Mouse (Mus musculus): ENCODE data around the gene N4bp1. TPM values are rescaled to one million over a fixed set of nuclear protein-coding genes. Genes with fewer than 3 reads are reported as not detected.

The N4bp1 gene
- polyA plus RNA-seq, 1 experiment from 2014 or later = 5.4 TPM

DNA sequence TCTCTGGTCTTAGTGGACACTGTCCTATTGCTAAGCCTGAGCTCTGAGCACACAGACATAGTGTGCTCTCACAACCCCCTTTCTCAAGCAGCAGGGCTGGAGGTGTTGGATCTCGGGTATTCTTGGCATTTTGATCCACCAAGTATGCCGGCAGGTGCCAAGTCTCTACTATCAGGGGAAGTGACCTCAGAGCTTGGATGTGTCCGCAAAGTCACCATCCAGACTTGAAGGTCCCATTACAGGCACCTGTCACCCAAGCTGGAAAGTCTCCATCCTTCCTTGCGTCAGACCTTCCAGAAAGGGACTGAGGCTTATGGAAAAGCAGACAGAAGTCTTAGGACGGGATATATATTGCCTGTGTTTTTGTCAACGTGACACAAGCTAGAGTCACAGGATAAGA, 86.9 kb downstream of the N4bp1 start:
- Histone ChIP-seq H3K4me3 (ENCODE audit: low read depth, low read length) (no peak overlapping the region), H3K27ac (ENCODE audit: low read depth, low read length) (no peak overlapping the region), H3K9me3 (ENCODE audit: control insufficient read depth) (no peaks in the 10 kb centered on the region), H3K27me3 (replicated peaks; ENCODE audit: control insufficient read depth, insufficient read depth, low read length) (no peaks in the 10 kb centered on the region), H3K36me3 (ENCODE audit: control insufficient read depth, insufficient read depth) (no peaks in the 10 kb centered on the region), H3K4me1 (replicated peaks; ENCODE audit: control insufficient read depth, insufficient read depth, low read length) (no peaks in the 10 kb centered on the region), H3K9ac (ENCODE audit: low read depth, low read length) (no peak overlapping the region), H3K4me2 (replicated peaks; ENCODE audit: low read depth) (no peak overlapping the region)
- TF ChIP-seq CTCF (IDR thresholded peaks at IDR 0.05; ENCODE audit: low read depth) = no peak
- 87% methylated on average over 6 of the region's 6 CpGs for WGBS
- no peak for ATAC-seq

DNA sequence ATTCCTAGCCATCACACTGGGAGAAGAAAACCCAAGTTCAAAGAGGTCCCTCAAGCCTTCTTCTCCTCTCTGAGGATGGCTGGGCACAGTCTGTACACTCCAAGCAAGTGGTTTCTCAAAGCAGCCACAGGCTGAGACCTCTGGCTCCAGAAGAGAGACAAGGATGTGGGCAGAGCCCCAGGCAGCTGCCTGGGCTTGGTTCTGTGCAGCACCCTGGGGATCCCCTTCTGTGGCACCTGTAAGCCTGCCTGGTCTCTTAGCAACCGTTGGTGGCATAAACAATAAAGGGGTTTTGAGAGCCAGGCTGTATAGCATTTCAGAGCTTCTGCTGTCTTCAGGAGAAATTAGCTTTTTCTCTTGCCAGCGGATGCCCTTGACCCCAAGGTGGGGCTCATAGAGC, 87.4 kb downstream of the N4bp1 start:
- no peak for TF ChIP-seq CTCF (IDR thresholded peaks at IDR 0.05; ENCODE audit: low read depth)
- H3K27ac ChIP-seq (ENCODE audit: low read depth, low read length) = no peak overlapping the region

DNA sequence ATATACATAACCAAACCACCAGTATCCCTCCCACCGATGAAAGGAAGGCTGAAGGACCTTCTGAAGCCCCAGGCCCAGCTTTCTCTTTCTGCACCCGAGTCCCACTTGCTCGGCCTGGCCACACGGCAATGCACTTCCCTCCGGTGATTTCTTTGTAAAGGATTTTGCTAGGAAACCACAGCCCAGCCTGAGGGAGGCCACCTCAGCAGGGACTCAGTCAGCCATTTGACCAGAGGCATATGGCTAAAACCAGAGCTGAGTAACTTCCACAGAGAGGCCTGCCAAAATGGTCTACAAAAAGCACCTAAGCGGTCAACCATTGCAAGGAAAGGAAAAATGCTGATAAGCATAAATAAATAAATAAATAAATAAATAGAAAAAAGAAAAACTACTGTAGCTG, 90.3 kb downstream of the N4bp1 start:
- Histone ChIP-seq H3K36me3 (ENCODE audit: control insufficient read depth, insufficient read depth) (no peaks in the 10 kb centered on the region), H3K4me2 (replicated peaks; ENCODE audit: low read depth) (no peak overlapping the region), H3K27me3 (replicated peaks; ENCODE audit: control insufficient read depth, insufficient read depth, low read length) (no peaks in the 10 kb centered on the region), H3K4me3 (ENCODE audit: low read depth, low read length) (no peak overlapping the region), H3K9me3 (ENCODE audit: control insufficient read depth) (no peaks in the 10 kb centered on the region), H3K9ac (ENCODE audit: low read depth, low read length) (no peak overlapping the region), H3K27ac (ENCODE audit: low read depth, low read length) (no peak overlapping the region), H3K4me1 (replicated peaks; ENCODE audit: control insufficient read depth, insufficient read depth, low read length) (peaks cover 4% of the 10 kb centered on the region; the same call in 1 of the 2 replicates)
- WGBS = 54% methylated on average over 6 of the region's 6 CpGs
- ATAC-seq = no peak
- no peak for TF ChIP-seq CTCF (IDR thresholded peaks at IDR 0.05; ENCODE audit: low read depth)

More for the DNA sequence above, 87.4 kb downstream of the N4bp1 start:
- H3K36me3 ChIP-seq (ENCODE audit: control insufficient read depth, insufficient read depth) = no peaks in the 10 kb centered on the region
- no peaks in the 10 kb centered on the region for H3K9me3 ChIP-seq (ENCODE audit: control insufficient read depth)
- no peak overlapping the region for H3K9ac ChIP-seq (ENCODE audit: low read depth, low read length)
- ATAC-seq = no peak
- H3K4me3 ChIP-seq (ENCODE audit: low read depth, low read length) = no peak overlapping the region
- H3K27me3 ChIP-seq (replicated peaks; ENCODE audit: control insufficient read depth, insufficient read depth, low read length) = no peaks in the 10 kb centered on the region
- 75% methylated on average over 2 of the region's 2 CpGs for WGBS
- H3K4me2 ChIP-seq (replicated peaks; ENCODE audit: low read depth) = no peak overlapping the region
- no peaks in the 10 kb centered on the region for H3K4me1 ChIP-seq (replicated peaks; ENCODE audit: control insufficient read depth, insufficient read depth, low read length)

DNA sequence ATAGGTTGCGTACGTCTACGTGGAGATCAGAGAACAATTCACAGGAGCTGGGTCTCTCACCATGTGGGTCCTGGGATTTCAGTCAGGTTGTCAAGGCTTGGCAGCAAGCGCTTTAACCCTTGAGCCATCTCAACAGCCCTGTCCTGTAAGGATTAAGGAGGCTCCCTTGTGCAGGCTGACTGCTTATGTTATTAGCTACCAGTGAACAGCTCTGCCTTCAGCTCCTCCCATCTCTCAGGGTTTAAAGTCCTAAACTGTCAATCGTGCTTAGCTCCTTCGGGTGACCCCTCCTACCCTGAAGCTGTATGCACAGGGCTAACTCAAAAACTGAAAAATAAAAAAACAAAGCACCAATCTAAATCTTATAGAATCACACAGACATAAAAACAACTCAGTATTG, 93.5 kb downstream of the N4bp1 start:
- no peaks in the 10 kb centered on the region for H3K36me3 ChIP-seq (ENCODE audit: control insufficient read depth, insufficient read depth)
- no peaks in the 10 kb centered on the region for H3K9me3 ChIP-seq (ENCODE audit: control insufficient read depth)
- peak; percentile 62 for ATAC-seq
- no peak for TF ChIP-seq CTCF (IDR thresholded peaks at IDR 0.05; ENCODE audit: low read depth)
- no peak overlapping the region for H3K4me3 ChIP-seq (ENCODE audit: low read depth, low read length)
- WGBS = 41% methylated on average over 6 of the region's 6 CpGs
- peaks cover 4% of the 10 kb centered on the region; the same call in 1 of the 2 replicates for H3K4me1 ChIP-seq (replicated peaks; ENCODE audit: control insufficient read depth, insufficient read depth, low read length)
- no peak overlapping the region for H3K4me2 ChIP-seq (replicated peaks; ENCODE audit: low read depth)
- H3K27ac ChIP-seq (ENCODE audit: low read depth, low read length) = no peak overlapping the region; the same call in 1 of the 2 replicates
- no peak overlapping the region for H3K9ac ChIP-seq (ENCODE audit: low read depth, low read length)
- no peaks in the 10 kb centered on the region for H3K27me3 ChIP-seq (replicated peaks; ENCODE audit: control insufficient read depth, insufficient read depth, low read length)

DNA sequence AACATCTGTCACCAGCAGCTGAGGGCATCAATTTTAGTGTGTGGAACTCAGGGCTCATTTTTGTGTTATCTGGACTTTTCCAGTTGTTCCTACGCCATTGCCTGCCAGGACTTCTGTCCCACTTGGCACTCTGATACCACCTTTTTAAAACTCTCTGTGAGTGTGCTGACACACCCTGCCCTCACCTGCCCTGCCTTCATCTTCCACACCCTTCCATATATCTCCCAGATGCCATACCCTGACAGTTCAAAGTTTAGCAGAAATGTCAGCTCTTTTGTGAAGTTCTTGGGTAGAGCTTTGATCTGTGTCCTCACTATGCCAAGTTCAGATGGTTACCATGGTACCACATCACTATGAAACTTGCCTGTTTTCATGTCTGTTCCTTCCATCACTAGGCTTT, 95.5 kb downstream of the N4bp1 start:
- 50% methylated on average over 1 of the region's 1 CpGs for WGBS
- no peak overlapping the region for H3K4me2 ChIP-seq (replicated peaks; ENCODE audit: low read depth)
- no peaks in the 10 kb centered on the region for H3K9me3 ChIP-seq (ENCODE audit: control insufficient read depth)
- peaks cover 4% of the 10 kb centered on the region; the same call in 1 of the 2 replicates for H3K4me1 ChIP-seq (replicated peaks; ENCODE audit: control insufficient read depth, insufficient read depth, low read length)
- H3K36me3 ChIP-seq (ENCODE audit: control insufficient read depth, insufficient read depth) = no peaks in the 10 kb centered on the region
- H3K9ac ChIP-seq (ENCODE audit: low read depth, low read length) = no peak overlapping the region
- no peak for TF ChIP-seq CTCF (IDR thresholded peaks at IDR 0.05; ENCODE audit: low read depth)
- H3K27me3 ChIP-seq (replicated peaks; ENCODE audit: control insufficient read depth, insufficient read depth, low read length) = no peaks in the 10 kb centered on the region
- peak; percentile 61 for ATAC-seq
- H3K27ac ChIP-seq (ENCODE audit: low read depth, low read length) = no peak overlapping the region
- no peak overlapping the region for H3K4me3 ChIP-seq (ENCODE audit: low read depth, low read length)

DNA sequence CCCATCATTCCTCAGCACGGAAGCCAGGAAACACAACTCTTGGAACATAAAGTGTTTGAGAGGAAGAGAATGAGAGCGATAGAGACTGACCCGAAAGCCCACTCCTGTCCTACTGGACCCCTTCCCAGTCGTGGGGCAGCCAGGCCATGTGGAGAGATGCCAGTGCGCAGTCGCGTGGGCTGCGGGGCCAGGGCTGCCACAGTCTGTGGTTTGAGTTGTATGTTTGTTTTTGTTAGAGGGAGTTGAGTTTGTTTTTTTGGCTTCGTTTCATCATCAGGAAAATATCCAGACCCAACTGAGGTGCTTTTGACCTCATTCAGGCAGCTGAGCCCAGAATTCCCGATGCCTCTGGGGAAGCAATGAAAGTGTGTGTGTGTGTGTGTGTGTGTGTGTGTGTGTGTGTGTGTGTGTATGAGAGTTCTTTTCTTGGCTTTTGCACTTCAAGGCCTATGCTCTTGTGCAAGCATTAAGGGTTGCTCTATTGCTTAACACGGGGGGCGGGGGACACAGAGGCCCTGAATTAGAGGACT, 97.1 kb downstream of the N4bp1 start:
- no peak for ATAC-seq

More for the DNA sequence above, 97.1 kb downstream of the N4bp1 start:
- Histone ChIP-seq H3K9ac (ENCODE audit: low read depth, low read length) (no peak overlapping the region), H3K9me3 (ENCODE audit: control insufficient read depth) (no peaks in the 10 kb centered on the region), H3K4me3 (ENCODE audit: low read depth, low read length) (no peak overlapping the region), H3K36me3 (ENCODE audit: control insufficient read depth, insufficient read depth) (no peaks in the 10 kb centered on the region), H3K4me1 (replicated peaks; ENCODE audit: control insufficient read depth, insufficient read depth, low read length) (peaks cover 4% of the 10 kb centered on the region; the same call in 1 of the 2 replicates), H3K27ac (ENCODE audit: low read depth, low read length) (no peak overlapping the region), H3K27me3 (replicated peaks; ENCODE audit: control insufficient read depth, insufficient read depth, low read length) (no peaks in the 10 kb centered on the region), H3K4me2 (replicated peaks; ENCODE audit: low read depth) (no peak overlapping the region)
- 65% methylated on average over 12 of the region's 12 CpGs for WGBS
- no peak for TF ChIP-seq CTCF (IDR thresholded peaks at IDR 0.05; ENCODE audit: low read depth)
